10 mouse cellular contexts compared by ENCODE assay signal in genomic region chr14:120592191-120592590, GRCm38 (mm10).
DNase-seq lines count a peak whose midpoint lies in the region.
"Had no signal": no experiment of that assay in that cellular context is flagged by ENCODE, and none has a peak within 500 bp of the region (broad histone marks: within the 10 kb centered on the region; RNA-seq: fewer than 3 reads in every experiment).

No protein-coding gene starts in this region.

- DNase-seq in cerebellum, postnatal 14 days = peak; percentile 47 to 67
- DNase-seq in cerebellum, adult 18-20 months = no peak
- DNase-seq in cerebellum, postnatal 36 days = peak; percentile 10 to 14
- no peak for DNase-seq in cerebellum, adult 9-10 months
- DNase-seq: adrenal gland, adult 2 months; adrenal gland, postnatal 10 days; adrenal gland, postnatal 25 days; cerebellum, adult 11-12 months; cerebellum, adult 9-11 months; embryo, embryonic 11 days had no signal

Comparison
In these comparisons a context has a peak if more than half of its experiments do, and no peak if none do; other contexts are left out.
1. DNase-seq: peak in cerebellum, postnatal 14 days (2 of 2) and cerebellum, postnatal 36 days (2 of 2); none in cerebellum, adult 18-20 months (0 of 2) and cerebellum, adult 9-10 months (single experiment).